ENCODE assay signal across 10 mouse cellular contexts in the genomic region with DNA sequence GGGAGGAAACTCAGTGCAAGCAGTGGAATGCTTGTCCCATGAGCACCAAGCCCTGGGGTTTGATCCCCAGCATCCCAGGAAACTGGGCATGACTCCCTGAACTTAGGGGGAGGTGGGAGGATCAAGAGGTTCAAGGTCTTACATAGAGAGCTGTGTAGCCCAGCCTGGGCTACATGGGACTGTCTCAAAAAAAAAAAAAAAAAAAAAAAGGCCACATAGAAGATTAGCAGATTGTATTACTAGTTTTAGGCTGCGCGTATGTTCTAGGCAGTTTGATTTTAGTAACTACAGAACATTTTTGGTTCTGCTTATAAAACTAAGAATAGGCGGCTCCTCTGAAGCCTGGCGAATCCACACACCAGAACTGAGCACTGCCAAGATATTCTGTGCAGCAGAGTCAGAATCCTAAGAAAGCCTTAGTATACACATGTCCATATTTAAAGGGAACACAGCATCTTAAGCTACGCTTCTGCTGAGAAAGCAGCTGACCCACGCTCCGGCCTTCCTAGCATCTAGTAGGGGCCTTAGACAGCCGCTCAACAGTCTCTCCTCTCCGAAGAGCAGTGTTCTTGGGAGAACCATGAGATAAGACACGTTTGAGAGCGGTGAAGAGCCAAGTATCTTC. TPM values are rescaled to one million over a fixed set of nuclear protein-coding genes. Genes with fewer than 3 reads are reported as not detected.
DNase-seq lines count a peak whose midpoint lies in the region; ATAC-seq and TF ChIP-seq lines count a peak whose summit lies in the region.
"Had no signal": no experiment of that assay in that cellular context is flagged by ENCODE, and none has a peak within 500 bp of the region (broad histone marks: within the 10 kb centered on the region; RNA-seq: fewer than 3 reads in every experiment).

No protein-coding gene starts in this region.

- no peak for ATAC-seq in heart, embryonic 16.5 days (replicated peaks; ENCODE audit: extremely low read depth, insufficient read depth, low FRiP score)
- no peak for ATAC-seq in liver, embryonic 14.5 days (ENCODE audit: insufficient read depth)

- intact Hi-C loops in heart, postnatal 10 days (cut with DNase I) = no loop called here

- peaks cover 63% of the 10 kb centered on the region for H3K4me1 ChIP-seq in heart, embryonic 16.5 days (ENCODE audit: control insufficient read depth, insufficient read depth, low read length)
- peaks cover 18% of the 10 kb centered on the region; the same call in 1 of the 2 replicates for H3K4me1 ChIP-seq in spleen, adult 2 months (ENCODE audit: control insufficient read depth, insufficient read depth, insufficient read length)
- peaks cover 39 to 56% of the 10 kb centered on the region in 2 experiments for H3K4me1 ChIP-seq in liver, embryonic 14.5 days (replicated peaks; ENCODE audit: control insufficient read depth in 2 of 2, insufficient read depth in 2 of 2, low read length in 1 of 2)

- H3K4me3 ChIP-seq in heart, embryonic 16.5 days (ENCODE audit: low read length) = no peak overlapping the region
- no peak overlapping the region for H3K4me3 ChIP-seq in spleen, adult 2 months (ENCODE audit: extremely low read depth, insufficient read depth, insufficient read length)
- H3K4me3 ChIP-seq in liver, embryonic 14.5 days (ENCODE audit: insufficient read depth in 1 of 2, low read depth in 2 of 2, low read length in 2 of 2) = no peak overlapping the region; a peak in 1 of 4 replicates

- WGBS in heart, embryonic 16.5 days = 62% methylated on average over 11 of the region's 11 CpGs
- WGBS in spleen, adult 2 months = 82% methylated on average over 11 of the region's 11 CpGs
- WGBS in liver, embryonic 14.5 days (ENCODE audit: insufficient replicate concordance) = 38% methylated on average over 11 of the region's 11 CpGs

- no peaks in the 10 kb centered on the region for H3K27me3 ChIP-seq in heart, embryonic 16.5 days (ENCODE audit: control insufficient read depth, insufficient read depth, low read length)
- no peaks in the 10 kb centered on the region for H3K27me3 ChIP-seq in spleen, adult 2 months (ENCODE audit: control insufficient read depth, insufficient read depth, low read length)
- peaks cover 3% of the 10 kb centered on the region for H3K27me3 ChIP-seq in liver, embryonic 14.5 days (ENCODE audit: control insufficient read depth, insufficient read depth, low read length)

- peak overlapping the region; percentile 76 for H3K4me2 ChIP-seq in heart, embryonic 16.5 days (ENCODE audit: low read depth, low read length)
- H3K4me2 ChIP-seq in liver, embryonic 14.5 days (ENCODE audit: low read depth) = peak overlapping the region; percentile 96

- no peak for DNase-seq in heart, postnatal 10 days
- DNase-seq in spleen, adult 2 months (ENCODE audit: low read depth in 1 of 2, low spot score in 2 of 2) = no peak
- DNase-seq in spleen, adult 18-20 months = no peak
- DNase-seq in liver, embryonic 14.5 days (ENCODE audit: low read depth in 3 of 3, low spot score in 3 of 3) = no peak
- DNase-seq in adrenal gland, adult 2 months = no peak
- DNase-seq in gastrocnemius, postnatal 10 days = no peak
- DNase-seq in retina, postnatal 1 day = no peak
- DNase-seq: kidney, postnatal 14 days had no signal

- H3K9me3 ChIP-seq in heart, embryonic 16.5 days (replicated peaks; ENCODE audit: control insufficient read depth, low read length) = no peaks in the 10 kb centered on the region
- H3K9me3 ChIP-seq in liver, embryonic 14.5 days (ENCODE audit: control insufficient read depth, low read length) = no peaks in the 10 kb centered on the region

- TF ChIP-seq CTCF in spleen, adult 2 months (IDR thresholded peaks at IDR 0.05; ENCODE audit: extremely low read depth, insufficient read depth, insufficient read length, insufficient replicate concordance) = no peak
- no peak for TF ChIP-seq CTCF in liver, embryonic 14.5 days (IDR thresholded peaks at IDR 0.05; ENCODE audit: low read depth)

- H3K36me3 ChIP-seq in heart, embryonic 16.5 days (ENCODE audit: control insufficient read depth, insufficient read depth) = no peaks in the 10 kb centered on the region
- H3K36me3 ChIP-seq in spleen, adult 2 months (ENCODE audit: control insufficient read depth, insufficient read depth, low read length) = no peaks in the 10 kb centered on the region
- no peaks in the 10 kb centered on the region for H3K36me3 ChIP-seq in liver, embryonic 14.5 days (replicated peaks; ENCODE audit: control insufficient read depth, insufficient read depth, low read depth)
- H3K36me3 ChIP-seq: G1E had no signal

- H3K27ac ChIP-seq in heart, embryonic 16.5 days (ENCODE audit: low read length) = peak overlapping the region; percentile 92
- H3K27ac ChIP-seq in spleen, adult 2 months (ENCODE audit: insufficient read depth, low read length) = peak overlapping the region; percentile 65; the same call in 1 of the 2 replicates
- H3K27ac ChIP-seq in liver, embryonic 14.5 days = no peak overlapping the region

- peak overlapping the region; percentile 44; the same call in 1 of the 2 replicates for H3K9ac ChIP-seq in heart, embryonic 16.5 days (ENCODE audit: low read length)
- peak overlapping the region; percentile 23; the same call in 1 of the 2 replicates for H3K9ac ChIP-seq in liver, embryonic 14.5 days (replicated peaks)

- TF ChIP-seq POLR2A in spleen, adult 2 months (IDR thresholded peaks at IDR 0.05; ENCODE audit: low read depth, low read length) = no peak

- no peak for TF ChIP-seq EP300 in liver, embryonic 14.5 days (IDR thresholded peaks at IDR 0.05; ENCODE audit: low read depth)

RNA-seq across cellular contexts. Expression of gene Rassf3, which starts 3.4 kb away (rescaled TPM):
- polyA plus RNA-seq in heart, embryonic 16.5 days (2015; fragmentation: Nextera tagmentation; extraction: Ambion mirVana) = 24.1 and 24.8 TPM in 2 replicates
- total RNA-seq in heart, postnatal 10 days (2021) = 100 to 1,000 TPM in 1 of 2 experiments, 10 to 100 TPM in 1; 98.8 to 116 TPM
- 20.4 and 26.2 TPM in 2 replicates for polyA plus RNA-seq in spleen, adult 2 months (2012; rRNA removed)
- 5.7 and 8.6 TPM in 2 replicates for polyA plus RNA-seq in liver, embryonic 14.5 days (2012; rRNA removed)
- polyA plus RNA-seq in liver, embryonic 14.5 days (2014; fragmentation: Nextera tagmentation; extraction: Ambion mirVana) = 7.9 and 10.8 TPM in 2 replicates
- total RNA-seq in adrenal gland, adult 2 months (2021) = 10 to 100 TPM; 32.2 to 50.9 TPM
- 9.2 and 9.3 TPM in 2 replicates for polyA plus RNA-seq in adrenal gland, adult 2 months (2012; rRNA removed)
- 10 to 100 TPM; 53.4 to 54.4 TPM for total RNA-seq in gastrocnemius, postnatal 10 days (2021)
